Mouse (Mus musculus): ENCODE results near the gene Nbea. TPM values are rescaled to one million over a fixed set of nuclear protein-coding genes. Genes with fewer than 3 reads are reported as not detected.

Nbea gene
- polyA plus RNA-seq, 1 experiment from 2014 or later, result 16.7 TPM

GRCm38 (mm10) chr3:55651877-55652276 lies 531.6 kb downstream of the Nbea start:
- no peak for ATAC-seq (ENCODE audit: low FRiP score, low TSS enrichment)
- Histone ChIP-seq H3K27ac (ENCODE audit: low read depth, low read length) (no peak overlapping the region), H3K4me3 (ENCODE audit: low read length) (no peak overlapping the region), H3K9ac (ENCODE audit: low read depth, low read length) (no peak overlapping the region), H3K27me3 (ENCODE audit: control insufficient read depth, insufficient read depth, low read length) (no peaks in the 10 kb centered on the region), H3K4me2 (replicated peaks; ENCODE audit: low read depth, low read length) (no peak overlapping the region), H3K9me3 (ENCODE audit: control insufficient read depth, low read length) (no peaks in the 10 kb centered on the region), H3K36me3 (ENCODE audit: control insufficient read depth, insufficient read depth, low read length) (no peaks in the 10 kb centered on the region), H3K4me1 (ENCODE audit: control insufficient read depth, insufficient read depth, low read length) (0 out of 2 replicates have a peak, but pooled peaks cover 7% of the 10 kb centered on the region)
- WGBS, result 70% methylated on average over 4 of the region's 4 CpGs

- no peak for ATAC-seq (ENCODE audit: low FRiP score, low TSS enrichment)
- WGBS, result 61% methylated on average over 5 of the region's 5 CpGs
- no peak overlapping the region for H3K27ac ChIP-seq (ENCODE audit: low read depth, low read length)
- H3K27me3 ChIP-seq (ENCODE audit: control insufficient read depth, insufficient read depth, low read length), result no peaks in the 10 kb centered on the region
- H3K36me3 ChIP-seq (ENCODE audit: control insufficient read depth, insufficient read depth, low read length), result no peaks in the 10 kb centered on the region
- no peak overlapping the region for H3K4me3 ChIP-seq (ENCODE audit: low read length)
- H3K4me2 ChIP-seq (replicated peaks; ENCODE audit: low read depth, low read length), result no peak overlapping the region
- no peaks in the 10 kb centered on the region for H3K9me3 ChIP-seq (ENCODE audit: control insufficient read depth, low read length)
- 0 out of 2 replicates have a peak, but pooled peaks cover 7% of the 10 kb centered on the region for H3K4me1 ChIP-seq (ENCODE audit: control insufficient read depth, insufficient read depth, low read length)
- H3K9ac ChIP-seq (ENCODE audit: low read depth, low read length), result no peak overlapping the region
Measured at GRCm38 (mm10) chr3:55649541-55649940, 534.0 kb downstream of the Nbea start.

- ATAC-seq (ENCODE audit: low FRiP score, low TSS enrichment), result no peak
- Histone ChIP-seq H3K36me3 (ENCODE audit: control insufficient read depth, insufficient read depth, low read length) (no peaks in the 10 kb centered on the region), H3K27ac (ENCODE audit: low read depth, low read length) (no peak overlapping the region), H3K27me3 (ENCODE audit: control insufficient read depth, insufficient read depth, low read length) (no peaks in the 10 kb centered on the region), H3K4me1 (ENCODE audit: control insufficient read depth, insufficient read depth, low read length) (0 out of 2 replicates have a peak, but pooled peaks cover 7% of the 10 kb centered on the region), H3K4me2 (replicated peaks; ENCODE audit: low read depth, low read length) (no peak overlapping the region), H3K9ac (ENCODE audit: low read depth, low read length) (no peak overlapping the region), H3K4me3 (ENCODE audit: low read length) (no peak overlapping the region), H3K9me3 (ENCODE audit: control insufficient read depth, low read length) (no peaks in the 10 kb centered on the region)
- WGBS, result 85% methylated on average over 4 of the region's 4 CpGs
Measured at GRCm38 (mm10) chr3:55648299-55648698, 535.2 kb downstream of the Nbea start.

- no peaks in the 10 kb centered on the region for H3K9me3 ChIP-seq (ENCODE audit: control insufficient read depth, low read length)
- 85% methylated on average over 6 of the region's 6 CpGs for WGBS
- H3K27ac ChIP-seq (ENCODE audit: low read depth, low read length), result no peak overlapping the region
- H3K4me2 ChIP-seq (replicated peaks; ENCODE audit: low read depth, low read length), result no peak overlapping the region
- 0 out of 2 replicates have a peak, but pooled peaks cover 4% of the 10 kb centered on the region for H3K4me1 ChIP-seq (ENCODE audit: control insufficient read depth, insufficient read depth, low read length)
- no peak overlapping the region for H3K9ac ChIP-seq (ENCODE audit: low read depth, low read length)
- no peak overlapping the region for H3K4me3 ChIP-seq (ENCODE audit: low read length)
- no peak for ATAC-seq (ENCODE audit: low FRiP score, low TSS enrichment)
- H3K36me3 ChIP-seq (ENCODE audit: control insufficient read depth, insufficient read depth, low read length), result peaks cover 2% of the 10 kb centered on the region; the same call in 1 of the 2 replicates
- no peaks in the 10 kb centered on the region for H3K27me3 ChIP-seq (ENCODE audit: control insufficient read depth, insufficient read depth, low read length)
Measured at GRCm38 (mm10) chr3:55647176-55647575, 536.3 kb downstream of the Nbea start.

GRCm38 (mm10) chr3:55646437-55646836 lies 537.1 kb downstream of the Nbea start:
- Histone ChIP-seq H3K27ac (ENCODE audit: low read depth, low read length) (no peak overlapping the region), H3K9ac (ENCODE audit: low read depth, low read length) (no peak overlapping the region), H3K9me3 (ENCODE audit: control insufficient read depth, low read length) (no peaks in the 10 kb centered on the region), H3K27me3 (ENCODE audit: control insufficient read depth, insufficient read depth, low read length) (no peaks in the 10 kb centered on the region), H3K4me3 (ENCODE audit: low read length) (no peak overlapping the region), H3K36me3 (ENCODE audit: control insufficient read depth, insufficient read depth, low read length) (peaks cover 2% of the 10 kb centered on the region; the same call in 1 of the 2 replicates), H3K4me2 (replicated peaks; ENCODE audit: low read depth, low read length) (no peak overlapping the region), H3K4me1 (ENCODE audit: control insufficient read depth, insufficient read depth, low read length) (0 out of 2 replicates have a peak, but pooled peaks cover 4% of the 10 kb centered on the region)
- WGBS, result 85% methylated on average over 3 of the region's 3 CpGs
- no peak for ATAC-seq (ENCODE audit: low FRiP score, low TSS enrichment)

- H3K4me2 ChIP-seq (replicated peaks; ENCODE audit: low read depth, low read length), result no peak overlapping the region
- H3K4me1 ChIP-seq (ENCODE audit: control insufficient read depth, insufficient read depth, low read length), result no peaks in the 10 kb centered on the region
- no peaks in the 10 kb centered on the region for H3K27me3 ChIP-seq (ENCODE audit: control insufficient read depth, insufficient read depth, low read length)
- 50% methylated on average over 11 of the region's 11 CpGs for WGBS
- H3K27ac ChIP-seq (ENCODE audit: low read depth, low read length), result no peak overlapping the region
- ATAC-seq (ENCODE audit: low FRiP score, low TSS enrichment), result no peak
- H3K36me3 ChIP-seq (ENCODE audit: control insufficient read depth, insufficient read depth, low read length), result peaks cover 2% of the 10 kb centered on the region; the same call in 1 of the 2 replicates
- no peak overlapping the region for H3K4me3 ChIP-seq (ENCODE audit: low read length)
- no peak overlapping the region for H3K9ac ChIP-seq (ENCODE audit: low read depth, low read length)
- H3K9me3 ChIP-seq (ENCODE audit: control insufficient read depth, low read length), result no peaks in the 10 kb centered on the region
Measured at GRCm38 (mm10) chr3:55644035-55644618, 539.4 kb downstream of the Nbea start.

- no peak for ATAC-seq (ENCODE audit: low FRiP score, low TSS enrichment)
- H3K27ac ChIP-seq (ENCODE audit: low read depth, low read length), result no peak overlapping the region
- 88% methylated on average over 7 of the region's 7 CpGs for WGBS
- peaks cover 2% of the 10 kb centered on the region; the same call in 1 of the 2 replicates for H3K36me3 ChIP-seq (ENCODE audit: control insufficient read depth, insufficient read depth, low read length)
- 0 out of 2 replicates have a peak, but pooled peaks cover 2% of the 10 kb centered on the region for H3K4me1 ChIP-seq (ENCODE audit: control insufficient read depth, insufficient read depth, low read length)
- H3K4me2 ChIP-seq (replicated peaks; ENCODE audit: low read depth, low read length), result no peak overlapping the region
- H3K9ac ChIP-seq (ENCODE audit: low read depth, low read length), result no peak overlapping the region
- no peaks in the 10 kb centered on the region for H3K9me3 ChIP-seq (ENCODE audit: control insufficient read depth, low read length)
- no peak overlapping the region for H3K4me3 ChIP-seq (ENCODE audit: low read length)
- H3K27me3 ChIP-seq (ENCODE audit: control insufficient read depth, insufficient read depth, low read length), result no peaks in the 10 kb centered on the region
Measured at GRCm38 (mm10) chr3:55637660-55638059, 545.8 kb downstream of the Nbea start.

GRCm38 (mm10) chr3:55635542-55636172 lies 547.8 kb downstream of the Nbea start:
- no peak overlapping the region for H3K9ac ChIP-seq (ENCODE audit: low read depth, low read length)
- no peak overlapping the region for H3K4me3 ChIP-seq (ENCODE audit: low read length)
- no peaks in the 10 kb centered on the region for H3K27me3 ChIP-seq (ENCODE audit: control insufficient read depth, insufficient read depth, low read length)
- H3K4me1 ChIP-seq (ENCODE audit: control insufficient read depth, insufficient read depth, low read length), result 0 out of 2 replicates have a peak, but pooled peaks cover 2% of the 10 kb centered on the region
- no peak overlapping the region for H3K27ac ChIP-seq (ENCODE audit: low read depth, low read length)
- H3K9me3 ChIP-seq (ENCODE audit: control insufficient read depth, low read length), result no peaks in the 10 kb centered on the region
- ATAC-seq (ENCODE audit: low FRiP score, low TSS enrichment), result peak; percentile 85
- no peaks in the 10 kb centered on the region for H3K36me3 ChIP-seq (ENCODE audit: control insufficient read depth, insufficient read depth, low read length)
- 10% methylated on average over 8 of the region's 8 CpGs for WGBS
- H3K4me2 ChIP-seq (replicated peaks; ENCODE audit: low read depth, low read length), result no peak overlapping the region

GRCm38 (mm10) chr3:55627054-55627453 lies 556.4 kb downstream of the Nbea start:
- Histone ChIP-seq H3K9me3 (ENCODE audit: control insufficient read depth, low read length) (no peaks in the 10 kb centered on the region), H3K9ac (ENCODE audit: low read depth, low read length) (no peak overlapping the region), H3K27me3 (ENCODE audit: control insufficient read depth, insufficient read depth, low read length) (no peaks in the 10 kb centered on the region), H3K4me1 (ENCODE audit: control insufficient read depth, insufficient read depth, low read length) (no peaks in the 10 kb centered on the region), H3K4me2 (replicated peaks; ENCODE audit: low read depth, low read length) (no peak overlapping the region), H3K27ac (ENCODE audit: low read depth, low read length) (no peak overlapping the region), H3K4me3 (ENCODE audit: low read length) (no peak overlapping the region), H3K36me3 (ENCODE audit: control insufficient read depth, insufficient read depth, low read length) (0 out of 2 replicates have a peak, but pooled peaks cover 3% of the 10 kb centered on the region)
- ATAC-seq (ENCODE audit: low FRiP score, low TSS enrichment), result no peak
- WGBS, result 83% methylated on average over 4 of the region's 4 CpGs

All from kidney, embryonic 14.5 days (tissue).